Mouse (Mus musculus) thymus, postnatal 36 days (tissue): ENCODE data around the gene Zmiz1.
A peak's percentile ranks its signal among the peaks of the same experiment; 100 is the strongest.

ENCODE experiments used
- DNase-seq, 2 experiments: peaks; one replicate each; pipeline ENCODE4 v3.0.0; 2022; ENCODE audit warnings: mixed read lengths in 2 of 2

The Zmiz1 gene

GRCm38 (mm10) chr14:25459016-25459393 lies at the start of gene Zmiz1:
Gene Zmiz1 (plus strand): TSS chr14:25459185.
- peak; percentile 84 to 86 for DNase-seq

GRCm38 (mm10) chr14:25411848-25412527 lies 47.0 kb upstream of the Zmiz1 start:
- DNase-seq: no peak

- no peak for DNase-seq
Measured at GRCm38 (mm10) chr14:25412811-25413210, 46.2 kb upstream of the Zmiz1 start.

- DNase-seq: no peak
Measured at GRCm38 (mm10) chr14:25413510-25413909, 45.5 kb upstream of the Zmiz1 start.

GRCm38 (mm10) chr14:25414115-25414514 lies 44.9 kb upstream of the Zmiz1 start:
- no peak for DNase-seq

- DNase-seq: peak; percentile 44 to 53
Measured at GRCm38 (mm10) chr14:25420001-25420690, 38.8 kb upstream of the Zmiz1 start.

- peak in 1 of 2 experiments; percentile 13 for DNase-seq
Measured at GRCm38 (mm10) chr14:25420987-25421386, 38.0 kb upstream of the Zmiz1 start.

GRCm38 (mm10) chr14:25421596-25422001 lies 37.4 kb upstream of the Zmiz1 start:
- DNase-seq: peak; percentile 55 to 73

- DNase-seq: peak in 1 of 2 experiments; percentile 1
Measured at GRCm38 (mm10) chr14:25422946-25423345, 36.0 kb upstream of the Zmiz1 start.

- no peak for DNase-seq
Measured at GRCm38 (mm10) chr14:25423721-25424443, 35.1 kb upstream of the Zmiz1 start.

- DNase-seq: peak in 1 of 2 experiments; percentile 1
Measured at GRCm38 (mm10) chr14:25438255-25438654, 20.7 kb upstream of the Zmiz1 start.

- no peak for DNase-seq
Measured at GRCm38 (mm10) chr14:25440116-25440515, 18.9 kb upstream of the Zmiz1 start.

GRCm38 (mm10) chr14:25440777-25441176 lies 18.2 kb upstream of the Zmiz1 start:
- DNase-seq: no peak

- no peak for DNase-seq
Measured at GRCm38 (mm10) chr14:25441469-25441868, 17.5 kb upstream of the Zmiz1 start.

GRCm38 (mm10) chr14:25442676-25443075 lies 16.3 kb upstream of the Zmiz1 start:
- peak; percentile 63 to 84 for DNase-seq

GRCm38 (mm10) chr14:25447136-25447775 lies 11.7 kb upstream of the Zmiz1 start:
- DNase-seq: peak in 1 of 2 experiments; percentile 4

GRCm38 (mm10) chr14:25448471-25448870 lies 10.5 kb upstream of the Zmiz1 start:
- DNase-seq: peak in 1 of 2 experiments; percentile 1

GRCm38 (mm10) chr14:25451099-25451667 lies 7.8 kb upstream of the Zmiz1 start:
- no peak for DNase-seq

GRCm38 (mm10) chr14:25451699-25452632 lies 7.0 kb upstream of the Zmiz1 start:
- peak in 1 of 2 experiments; percentile 3 for DNase-seq

GRCm38 (mm10) chr14:25452633-25453025 lies 6.4 kb upstream of the Zmiz1 start:
- DNase-seq: peak in 1 of 2 experiments; percentile 9

GRCm38 (mm10) chr14:25454066-25454760 lies 4.8 kb upstream of the Zmiz1 start:
- DNase-seq: peak; percentile 74 to 85
